Mouse (Mus musculus): ENCODE results near the gene Gng8. TPM values are rescaled to one million over a fixed set of nuclear protein-coding genes. Genes with fewer than 3 reads are reported as not detected.

Gng8 gene
- polyA plus RNA-seq, 1 experiment from 2014 or later, result 20.3 TPM

GRCm38 (mm10) chr7:16912360-16912759 is 20.8 kb downstream of the Gng8 start:
- peaks cover 30% of the 10 kb centered on the region for H3K4me1 ChIP-seq
- H3K4me3 ChIP-seq, result no peak overlapping the region
- DNase-seq (ENCODE audit: low spot score), result no peak
- H3K27me3 ChIP-seq (replicated peaks; ENCODE audit: low read depth, poor library complexity, severe bottlenecking), result peaks cover 17% of the 10 kb centered on the region
- no peaks in the 10 kb centered on the region for H3K9me3 ChIP-seq
- whole genome bisulfite sequencing, result 81% methylated on average over 6 of the region's 6 CpGs
- no peak overlapping the region for H3K27ac ChIP-seq (replicated peaks)
- peaks cover 38% of the 10 kb centered on the region for H3K36me3 ChIP-seq (replicated peaks)

DNA sequence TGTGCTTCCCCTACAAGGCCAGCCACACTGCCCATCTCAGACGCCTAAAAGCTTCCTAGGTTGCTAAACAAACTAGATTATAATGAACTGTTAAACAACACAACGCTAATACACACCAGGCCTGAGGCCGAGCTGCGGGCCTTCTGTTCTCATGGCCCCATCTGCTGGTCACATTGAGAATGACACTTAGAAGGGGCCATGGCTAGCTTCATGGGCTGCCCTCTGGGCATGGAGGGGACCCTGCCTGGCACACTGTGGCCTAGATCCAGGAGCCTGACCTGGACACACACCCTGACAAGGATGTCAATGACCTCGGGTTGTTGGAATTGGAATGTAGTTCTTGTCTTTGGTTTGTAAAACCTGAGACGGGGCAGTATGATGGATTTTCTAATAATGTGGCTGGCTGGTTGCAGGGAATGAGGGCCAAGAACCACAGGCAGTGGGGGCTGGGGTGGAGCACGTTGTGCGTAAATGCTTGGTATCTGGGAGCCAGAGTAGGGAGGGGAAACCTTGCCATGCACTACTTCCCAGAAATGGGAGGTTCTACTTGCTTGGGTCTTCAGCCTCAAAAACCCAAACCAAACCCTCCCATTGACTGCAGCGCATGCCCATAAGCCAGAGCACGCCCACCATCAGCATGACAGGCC is 22.3 kb downstream of the Gng8 start:
- Histone ChIP-seq H3K4me3 (no peak overlapping the region), H3K27me3 (replicated peaks; ENCODE audit: low read depth, poor library complexity, severe bottlenecking) (peaks cover 10% of the 10 kb centered on the region; the same call in 1 of the 2 replicates), H3K27ac (replicated peaks) (no peak overlapping the region), H3K36me3 (replicated peaks) (peaks cover 53% of the 10 kb centered on the region), H3K9me3 (no peaks in the 10 kb centered on the region), H3K4me1 (peaks cover 29% of the 10 kb centered on the region)
- 41% methylated on average over 10 of the region's 10 CpGs for WGBS
- peak; percentile 75 for DNase-seq (ENCODE audit: low spot score)

DNA sequence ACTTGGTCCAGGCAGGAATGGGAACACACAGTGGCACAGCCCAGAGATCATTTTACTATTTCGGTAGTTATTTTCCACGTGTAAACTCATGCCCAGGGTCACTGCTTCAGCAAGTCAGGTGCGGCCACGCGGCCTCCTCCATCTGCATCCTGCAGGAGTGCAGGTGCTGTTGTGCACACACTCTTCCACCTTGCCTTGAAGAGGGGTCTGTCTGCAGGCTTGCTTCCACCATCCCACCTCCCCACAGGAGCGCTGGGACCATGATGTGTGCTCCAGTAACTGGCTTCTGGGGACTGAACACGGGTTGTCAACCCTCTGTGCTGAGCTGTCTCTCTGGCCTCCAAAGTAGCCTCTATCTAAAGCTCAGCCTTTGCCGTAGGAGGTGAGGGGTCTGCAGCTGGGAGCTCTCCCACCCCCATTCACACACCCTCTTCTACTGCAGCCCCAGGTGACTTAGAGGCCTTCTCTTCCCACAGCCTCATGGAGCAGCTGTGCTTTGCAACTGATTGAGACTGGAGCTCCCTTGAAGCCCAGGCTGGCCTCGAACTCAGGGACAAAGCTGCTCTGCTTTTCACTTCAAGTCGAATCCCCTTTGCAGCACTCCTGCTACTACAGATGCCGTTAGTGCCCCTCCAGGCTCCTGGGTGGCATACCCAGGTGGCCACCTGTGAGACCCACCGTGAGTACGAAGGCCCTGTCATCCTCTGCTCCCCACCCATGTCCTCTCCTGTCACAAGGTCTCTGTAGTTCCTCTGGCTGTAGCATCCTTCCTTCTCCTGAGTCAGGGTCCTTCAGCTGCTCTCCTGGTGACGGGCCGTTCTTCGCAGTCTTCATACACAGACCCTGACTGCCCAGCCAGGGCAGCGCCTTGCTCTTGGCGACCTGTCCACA is 23.1 kb downstream of the Gng8 start:
- H3K36me3 ChIP-seq (replicated peaks), result peaks cover 61% of the 10 kb centered on the region
- H3K4me3 ChIP-seq, result peak overlapping the region; percentile 15; the same call in 1 of the 2 replicates
- DNase-seq (ENCODE audit: low spot score), result no peak
- no peaks in the 10 kb centered on the region for H3K9me3 ChIP-seq
- H3K27me3 ChIP-seq (replicated peaks; ENCODE audit: low read depth, poor library complexity, severe bottlenecking), result peaks cover 3% of the 10 kb centered on the region; the same call in 1 of the 2 replicates
- WGBS, result 83% methylated on average over 18 of the region's 18 CpGs
- H3K27ac ChIP-seq (replicated peaks), result no peak overlapping the region
- H3K4me1 ChIP-seq, result peaks cover 29% of the 10 kb centered on the region

DNA sequence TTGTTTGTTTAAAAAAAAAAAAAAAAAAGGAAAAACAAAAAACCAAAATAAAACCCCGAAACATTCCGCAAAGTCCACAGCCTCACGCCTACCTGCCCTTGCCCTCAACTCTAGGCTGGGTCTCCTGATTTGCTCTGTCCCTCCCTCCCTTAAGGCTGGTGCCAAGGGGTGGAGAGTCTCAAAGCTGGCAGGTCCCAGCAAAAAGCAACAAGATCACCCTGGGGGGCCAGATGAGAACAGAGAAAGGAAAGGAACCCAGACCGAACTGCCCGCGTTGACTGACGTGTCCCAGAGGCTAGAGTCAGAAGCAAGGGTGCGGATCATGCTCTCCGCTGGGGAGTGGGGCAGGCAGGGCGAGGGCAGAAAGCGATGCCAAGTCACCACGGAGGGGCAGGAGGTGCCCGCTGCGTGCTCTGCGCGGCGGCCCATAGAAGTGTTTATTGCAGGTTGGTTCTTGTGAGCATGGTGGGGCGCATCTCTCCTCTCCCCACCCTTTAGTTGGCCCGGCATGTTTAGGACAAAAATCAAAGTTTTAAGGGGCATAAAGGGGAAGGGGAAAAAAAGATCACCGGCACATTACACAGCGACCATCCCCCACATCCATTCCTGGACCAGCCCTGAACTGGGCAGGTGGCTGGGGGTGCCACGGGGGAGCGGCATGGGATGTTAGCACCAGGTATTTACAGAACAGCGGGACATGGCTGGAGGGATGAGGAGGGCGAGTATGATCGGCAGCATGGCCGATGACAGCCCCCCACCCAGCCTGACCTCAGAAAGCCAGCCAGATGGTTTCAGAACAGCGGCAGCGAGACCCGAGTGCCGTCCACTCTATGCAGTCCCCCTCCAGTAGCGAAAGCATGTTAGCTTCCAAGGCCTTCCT is 24.1 kb downstream of the Gng8 start:
- no peak overlapping the region for H3K4me3 ChIP-seq
- no peak for DNase-seq (ENCODE audit: low spot score)
- peaks cover 33% of the 10 kb centered on the region for H3K4me1 ChIP-seq
- H3K9me3 ChIP-seq, result no peaks in the 10 kb centered on the region
- peaks cover 68% of the 10 kb centered on the region for H3K36me3 ChIP-seq (replicated peaks)
- no peaks in the 10 kb centered on the region for H3K27me3 ChIP-seq (replicated peaks; ENCODE audit: low read depth, poor library complexity, severe bottlenecking)
- 93% methylated on average over 32 of the region's 32 CpGs for WGBS
- H3K27ac ChIP-seq (replicated peaks), result no peak overlapping the region

DNA sequence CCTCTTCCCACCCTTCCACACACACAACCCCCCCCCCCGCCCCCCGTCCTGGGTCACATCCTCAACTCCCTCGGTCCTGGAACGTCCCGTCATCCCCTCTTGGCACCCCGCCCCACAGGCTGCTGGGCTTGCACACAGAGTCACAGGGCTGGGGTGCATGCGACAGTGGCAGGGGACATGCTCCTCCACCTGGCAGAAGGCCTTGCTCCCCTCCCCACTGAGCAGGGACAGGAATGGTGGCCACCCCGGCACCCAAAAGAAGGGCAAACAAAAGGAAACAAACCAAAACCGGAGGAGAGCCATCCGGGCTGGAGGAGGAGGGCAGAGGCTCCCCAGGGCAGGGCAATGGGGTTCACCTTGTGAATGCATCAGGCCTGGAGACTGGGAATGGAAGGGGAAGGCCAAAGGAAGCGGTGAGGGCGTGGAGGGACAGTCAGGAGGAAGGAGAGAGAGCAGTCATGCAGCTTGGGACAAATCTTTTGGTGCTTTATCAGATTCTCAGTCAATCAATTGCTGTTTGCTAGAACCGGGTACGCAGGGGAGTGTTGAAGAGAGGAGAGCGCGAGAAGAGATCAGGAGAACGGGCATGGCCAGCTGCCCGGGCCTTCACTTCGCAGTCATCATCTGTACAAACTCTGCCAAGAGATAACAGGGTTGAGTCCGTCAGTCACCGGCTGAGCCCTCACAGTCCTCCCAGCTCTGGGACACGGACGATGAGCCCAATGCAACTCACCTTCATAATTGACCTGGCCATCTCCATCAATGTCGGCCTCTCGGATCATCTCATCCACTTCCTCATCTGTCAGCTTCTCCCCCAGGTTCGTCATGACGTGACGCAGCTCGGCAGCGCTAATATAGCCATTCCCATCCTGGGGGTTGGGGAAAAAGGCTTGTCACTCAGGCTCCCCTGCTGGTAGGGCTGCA is 25.0 kb downstream of the Gng8 start:
- H3K4me1 ChIP-seq, result peaks cover 42% of the 10 kb centered on the region
- no peak for DNase-seq (ENCODE audit: low spot score)
- H3K36me3 ChIP-seq (replicated peaks), result peaks cover 77% of the 10 kb centered on the region
- H3K4me3 ChIP-seq, result no peak overlapping the region
- 88% methylated on average over 30 of the region's 30 CpGs for WGBS
- no peaks in the 10 kb centered on the region for H3K27me3 ChIP-seq (replicated peaks; ENCODE audit: low read depth, poor library complexity, severe bottlenecking)
- H3K9me3 ChIP-seq, result no peaks in the 10 kb centered on the region
- H3K27ac ChIP-seq (replicated peaks), result no peak overlapping the region

DNA sequence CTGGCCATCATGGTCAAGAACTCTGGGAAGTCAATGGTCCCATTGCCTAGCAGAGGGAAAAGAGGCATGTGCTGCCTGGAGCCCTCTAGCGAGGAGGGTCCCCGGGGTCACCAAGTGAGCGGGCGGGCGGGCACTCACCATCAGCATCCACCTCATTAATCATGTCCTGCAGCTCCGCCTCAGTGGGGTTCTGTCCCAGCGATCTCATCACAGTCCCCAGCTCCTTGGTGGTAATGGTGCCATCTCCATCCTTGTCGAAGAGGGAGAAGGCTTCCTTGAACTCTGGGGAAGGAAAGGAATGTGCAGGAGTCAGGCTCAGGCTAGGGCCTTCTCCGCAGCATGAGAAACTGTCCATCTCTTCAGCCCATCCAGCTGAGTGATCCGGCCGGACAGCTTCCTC is 25.9 kb downstream of the Gng8 start:
- DNase-seq (ENCODE audit: low spot score), result no peak
- H3K4me3 ChIP-seq, result no peak overlapping the region
- H3K4me1 ChIP-seq, result peaks cover 49% of the 10 kb centered on the region
- 85% methylated on average over 11 of the region's 11 CpGs for WGBS
- H3K27ac ChIP-seq (replicated peaks), result no peak overlapping the region
- H3K9me3 ChIP-seq, result no peaks in the 10 kb centered on the region
- peaks cover 85% of the 10 kb centered on the region for H3K36me3 ChIP-seq (replicated peaks)
- H3K27me3 ChIP-seq (replicated peaks; ENCODE audit: low read depth, poor library complexity, severe bottlenecking), result no peaks in the 10 kb centered on the region

DNA sequence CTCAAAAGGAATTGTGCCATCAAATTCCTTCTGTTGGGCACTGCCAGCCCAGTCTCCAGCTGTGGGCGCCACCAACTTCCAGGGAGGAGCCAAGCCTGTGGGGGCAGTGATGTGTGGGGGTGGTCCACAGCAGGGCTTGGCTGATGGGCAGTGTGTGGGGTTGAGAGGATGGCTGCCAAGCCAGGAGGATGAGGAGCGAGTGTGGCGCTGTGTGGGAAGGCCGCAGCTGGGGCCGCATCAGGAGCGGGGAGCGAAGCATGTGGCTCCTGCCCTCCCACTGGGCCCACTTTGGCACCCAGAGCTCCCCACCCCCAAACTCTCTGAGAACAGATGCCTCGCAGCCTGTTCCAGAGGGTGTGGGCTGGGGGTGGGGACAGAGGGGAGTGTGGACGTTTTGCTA is 26.4 kb downstream of the Gng8 start:
- WGBS, result 89% methylated on average over 9 of the region's 9 CpGs
- no peak for DNase-seq (ENCODE audit: low spot score)
- Histone ChIP-seq H3K4me1 (peaks cover 53% of the 10 kb centered on the region), H3K27ac (replicated peaks) (no peak overlapping the region), H3K4me3 (no peak overlapping the region), H3K9me3 (no peaks in the 10 kb centered on the region), H3K36me3 (replicated peaks) (peaks cover 85% of the 10 kb centered on the region), H3K27me3 (replicated peaks; ENCODE audit: low read depth, poor library complexity, severe bottlenecking) (no peaks in the 10 kb centered on the region)

DNA sequence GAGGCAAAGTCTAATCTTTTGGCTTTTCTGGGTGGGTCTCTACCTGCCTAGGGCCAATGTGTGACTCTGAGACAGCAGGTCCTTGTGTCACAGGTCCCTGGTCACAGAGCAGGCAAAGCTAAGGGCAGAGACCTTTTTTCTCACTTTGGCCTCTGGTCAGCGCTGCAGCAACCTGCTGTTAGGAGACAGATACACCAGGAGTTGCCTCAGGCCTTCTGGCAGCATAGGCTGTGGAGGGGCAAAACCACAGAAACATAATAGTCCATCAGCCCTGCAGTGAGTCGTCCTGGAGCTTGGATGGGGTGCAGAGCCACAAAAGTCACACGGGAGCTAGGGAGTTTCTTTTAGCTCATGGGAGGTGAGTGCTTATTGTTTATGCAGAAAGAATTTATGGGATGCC is 27.1 kb downstream of the Gng8 start:
- DNase-seq (ENCODE audit: low spot score), result no peak
- Histone ChIP-seq H3K4me1 (peaks cover 53% of the 10 kb centered on the region), H3K4me3 (no peak overlapping the region), H3K27me3 (replicated peaks; ENCODE audit: low read depth, poor library complexity, severe bottlenecking) (no peaks in the 10 kb centered on the region), H3K9me3 (no peaks in the 10 kb centered on the region), H3K27ac (replicated peaks) (no peak overlapping the region), H3K36me3 (replicated peaks) (peaks cover 84% of the 10 kb centered on the region)
- WGBS, result 84% methylated on average over 3 of the region's 3 CpGs

DNA sequence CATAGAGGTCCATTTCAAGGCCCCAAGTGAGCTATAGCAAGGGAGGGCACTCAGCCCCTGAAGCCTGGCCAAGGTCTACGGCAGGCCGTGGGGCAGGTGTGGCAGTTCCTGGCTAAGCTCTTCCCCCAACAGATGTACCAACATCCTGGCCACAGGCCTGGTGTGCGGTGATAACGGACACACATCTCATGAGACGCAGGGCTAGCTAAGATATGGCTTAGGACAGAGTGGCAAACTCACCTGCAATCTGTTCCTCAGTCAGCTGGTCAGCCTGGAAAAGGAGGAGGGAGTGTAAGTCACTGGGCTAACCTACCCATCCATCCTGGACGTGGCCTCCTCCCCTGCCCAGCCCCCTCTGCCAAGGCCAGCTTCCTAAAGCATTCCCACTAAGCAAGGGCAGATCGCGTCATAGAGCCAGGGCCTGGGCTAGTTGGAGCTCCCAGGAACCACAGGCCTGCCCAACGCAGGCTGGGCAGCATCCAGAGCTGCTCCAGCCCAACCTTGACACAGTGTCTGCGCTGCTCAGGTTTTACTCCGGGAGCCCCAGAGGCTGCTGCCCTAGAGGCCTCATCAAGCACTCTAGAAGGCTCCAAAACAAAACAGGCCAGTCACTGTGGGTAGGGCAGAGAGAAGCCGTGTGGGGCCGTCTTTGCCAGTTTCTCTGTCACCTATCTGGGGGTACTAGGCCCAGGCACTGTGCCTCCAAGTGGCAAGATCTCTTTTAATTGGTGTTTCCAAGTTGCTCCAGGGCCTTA is 28.0 kb downstream of the Gng8 start:
- Histone ChIP-seq H3K27ac (replicated peaks) (peak overlapping the region; percentile 40), H3K4me1 (peaks cover 51% of the 10 kb centered on the region), H3K4me3 (0 out of 2 replicates have a peak overlapping the region, but pooled peaks have one; percentile 23), H3K27me3 (replicated peaks; ENCODE audit: low read depth, poor library complexity, severe bottlenecking) (no peaks in the 10 kb centered on the region), H3K9me3 (no peaks in the 10 kb centered on the region), H3K36me3 (replicated peaks) (peaks cover 75% of the 10 kb centered on the region)
- 91% methylated on average over 13 of the region's 13 CpGs for WGBS
- DNase-seq (ENCODE audit: low spot score), result no peak

DNA sequence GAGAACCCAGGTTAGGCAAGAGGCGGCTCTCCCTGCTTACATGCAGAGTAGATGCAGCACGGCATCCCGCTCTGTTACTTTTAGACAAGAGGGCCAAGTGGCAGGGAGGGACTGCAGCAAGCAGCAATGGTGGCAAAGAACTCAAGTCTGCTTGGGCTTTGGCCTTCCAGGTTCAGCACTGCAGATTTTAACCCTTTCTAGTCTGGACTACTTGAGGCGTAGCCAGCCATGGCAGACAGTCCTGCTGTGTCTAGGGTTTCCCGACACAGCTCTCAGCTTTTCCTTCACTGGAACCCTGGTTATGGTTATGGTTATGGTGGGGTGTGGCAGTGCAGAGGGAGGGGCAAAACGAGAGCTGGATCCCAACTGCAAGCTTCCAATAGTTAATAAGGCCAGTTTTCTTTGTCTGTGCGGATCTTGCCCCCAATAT is 28.6 kb downstream of the Gng8 start:
- peaks cover 69% of the 10 kb centered on the region for H3K36me3 ChIP-seq (replicated peaks)
- H3K4me3 ChIP-seq, result 0 out of 2 replicates have a peak overlapping the region, but pooled peaks have one; percentile 23
- H3K4me1 ChIP-seq, result peaks cover 51% of the 10 kb centered on the region
- no peak for DNase-seq (ENCODE audit: low spot score)
- H3K27ac ChIP-seq (replicated peaks), result peak overlapping the region; percentile 40
- no peaks in the 10 kb centered on the region for H3K9me3 ChIP-seq
- H3K27me3 ChIP-seq (replicated peaks; ENCODE audit: low read depth, poor library complexity, severe bottlenecking), result no peaks in the 10 kb centered on the region
- 84% methylated on average over 7 of the region's 7 CpGs for WGBS

Measured in embryonic facial prominence, embryonic 10.5 days (tissue).